Mouse (Mus musculus) heart, embryonic 12.5 days (tissue): ENCODE results near the gene Timm22. TPM values are rescaled to one million over a fixed set of nuclear protein-coding genes. Genes with fewer than 3 reads are reported as not detected.

Experiments
- ATAC-seq: fragments of 200-750 bp; cut with Nextera tagmentation; 2 replicates; pipeline ENCODE4 v1.8.0; 2017; ENCODE audit warnings: moderate TSS enrichment, moderate library complexity; ENCODE audit not compliant: insufficient number of reproducible peaks, low FRiP score
- H3K27ac ChIP-seq: fragments of 300-500 bp; sonication (generic); 2 replicates; pipeline ENCODE4 v1.5.1; 2016; ENCODE audit warnings: mild to moderate bottlenecking, moderate library complexity; ENCODE audit not compliant: poor library complexity, severe bottlenecking
- H3K27me3 ChIP-seq: fragments of 300-500 bp; sonication (generic); replicated peaks from 2 replicates; pipeline ENCODE4 v1.6.1; 2016; ENCODE audit warnings: mild to moderate bottlenecking, moderate library complexity
- H3K36me3 ChIP-seq: fragments of 300-500 bp; sonication (generic); 2 replicates; pipeline ENCODE4 v1.6.1; 2016; ENCODE audit warnings: mild to moderate bottlenecking, moderate library complexity
- H3K4me1 ChIP-seq: fragments of 300-500 bp; sonication (generic); replicated peaks from 2 replicates; pipeline ENCODE4 v1.6.1; 2016; ENCODE audit warnings: mild to moderate bottlenecking
- H3K4me2 ChIP-seq: fragments of 300-500 bp; sonication (generic); 2 replicates; pipeline ENCODE4 v1.6.1; 2016; ENCODE audit warnings: mild to moderate bottlenecking, moderate library complexity
- H3K4me3 ChIP-seq: fragments of 300-500 bp; sonication (generic); 2 replicates; pipeline ENCODE4 v1.5.1; 2016; ENCODE audit warnings: mild to moderate bottlenecking
- H3K9ac ChIP-seq: fragments of 300-500 bp; sonication (generic); 2 replicates; pipeline ENCODE4 v1.6.1; 2016; ENCODE audit warnings: mild to moderate bottlenecking, moderate library complexity
- H3K9me3 ChIP-seq: fragments of 300-500 bp; sonication (generic); replicated peaks from 2 replicates; pipeline ENCODE4 v1.6.1; 2016; ENCODE audit warnings: mild to moderate bottlenecking, moderate library complexity
- WGBS: fragments of 180-500 bp; shearing (Covaris S2); methylation state at CpG from one replicate; pipeline ENCODE4 v1.1.7; 2016; 5-methylcytosine and 5-hydroxymethylcytosine counted together
- polyA plus RNA-seq: library from polyadenylated mRNA; unstranded; fragments of >200 nt; fragmentation: Nextera tagmentation; extraction: Ambion mirVana; gene quantifications from 2 replicates; pipeline ENCODE4 v1.2.1, GENCODE M21; 2016

The Timm22 gene
- polyA plus RNA-seq, 1 experiment from 2014 or later: 102 TPM

DNA sequence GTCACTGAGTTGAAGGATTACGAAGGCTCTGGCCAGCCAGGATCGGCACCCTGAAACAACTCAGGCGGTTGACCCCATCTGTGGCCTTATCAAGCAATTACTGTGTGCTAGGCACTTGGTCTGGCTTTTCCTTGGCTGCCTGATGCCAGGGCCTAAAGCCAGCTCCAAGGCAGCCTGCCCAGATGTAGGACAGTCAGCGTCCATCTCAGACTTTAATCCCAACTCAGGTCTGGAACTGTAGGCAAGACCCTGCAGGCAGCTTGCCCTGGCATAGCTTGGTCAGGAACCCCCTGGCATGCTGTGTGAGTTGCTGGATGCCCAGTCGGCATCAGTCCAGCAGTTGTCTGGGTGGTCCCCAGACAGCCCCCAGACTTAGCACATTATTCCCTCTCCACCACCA is 29.3 kb downstream of the Timm22 start:
- ATAC-seq: no peak
- Histone ChIP-seq H3K4me1 (peaks cover 86% of the 10 kb centered on the region), H3K27ac (0 out of 2 replicates have a peak overlapping the region, but pooled peaks have one; percentile 88), H3K4me3 (peak overlapping the region; percentile 51), H3K9ac (peak overlapping the region; percentile 71; the same call in 1 of the 2 replicates), H3K9me3 (no peaks in the 10 kb centered on the region), H3K4me2 (peak overlapping the region; percentile 81), H3K36me3 (peaks cover 5% of the 10 kb centered on the region), H3K27me3 (no peaks in the 10 kb centered on the region)
- WGBS: 78% methylated on average over 5 of the region's 5 CpGs

- 2% methylated on average over 28 of the region's 28 CpGs for WGBS
- Histone ChIP-seq H3K36me3 (peaks cover 5% of the 10 kb centered on the region), H3K4me1 (peaks cover 78% of the 10 kb centered on the region), H3K9ac (peak overlapping the region; percentile 71), H3K4me3 (peak overlapping the region; percentile 51), H3K27me3 (no peaks in the 10 kb centered on the region), H3K27ac (peak overlapping the region; percentile 88), H3K4me2 (peak overlapping the region; percentile 81), H3K9me3 (no peaks in the 10 kb centered on the region)
- peak; percentile 81 for ATAC-seq
Observed at GRCm38 (mm10) chr11:76436864-76437437, 30.2 kb downstream of the Timm22 start.

DNA sequence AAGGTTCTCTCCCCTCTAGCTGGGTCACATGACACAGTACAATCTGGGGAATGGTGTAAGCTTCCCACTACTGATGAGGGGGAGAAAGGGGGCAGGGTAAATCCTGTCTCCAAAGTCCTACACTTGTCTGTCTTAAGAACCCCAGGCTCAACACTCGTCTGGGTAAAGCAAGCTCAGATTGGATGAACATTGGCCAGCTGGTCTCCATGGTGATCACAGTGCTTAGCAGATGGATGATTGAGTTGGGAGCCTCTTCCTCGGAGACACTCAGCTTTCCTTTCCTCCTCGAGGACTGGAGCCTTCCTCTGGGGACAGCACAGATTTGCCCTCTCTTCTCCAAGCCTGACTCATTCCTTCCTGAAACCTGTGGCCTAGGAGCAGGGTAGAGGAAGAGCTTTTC is 32.9 kb downstream of the Timm22 start:
- WGBS: 24% methylated on average over 3 of the region's 3 CpGs
- Histone ChIP-seq H3K4me1 (peaks cover 73% of the 10 kb centered on the region), H3K4me3 (no peak overlapping the region), H3K27me3 (no peaks in the 10 kb centered on the region), H3K9ac (no peak overlapping the region), H3K4me2 (no peak overlapping the region), H3K36me3 (peaks cover 10% of the 10 kb centered on the region), H3K27ac (no peak overlapping the region), H3K9me3 (no peaks in the 10 kb centered on the region)
- no peak for ATAC-seq

DNA sequence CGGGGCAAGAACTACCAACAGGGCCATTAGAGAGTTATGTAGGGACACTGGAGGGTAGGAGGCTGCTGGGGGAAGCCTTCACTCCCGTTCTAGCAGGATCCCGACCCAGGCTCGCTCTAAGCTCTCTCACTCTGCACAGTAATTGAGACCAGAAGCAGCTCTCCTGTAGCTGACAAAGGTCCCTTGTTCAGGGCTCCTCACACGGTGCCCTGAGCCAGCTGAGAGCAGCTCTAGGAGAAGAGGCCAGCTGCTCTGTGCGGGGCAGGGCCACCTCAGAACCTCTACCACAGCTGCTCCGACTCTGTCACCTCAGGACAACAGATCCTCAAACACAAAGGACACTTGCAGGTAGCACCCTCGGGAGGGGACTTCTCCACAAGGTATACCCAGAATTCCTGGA is 38.7 kb downstream of the Timm22 start:
- 60% methylated on average over 8 of the region's 8 CpGs for WGBS
- Histone ChIP-seq H3K9ac (no peak overlapping the region), H3K27me3 (no peaks in the 10 kb centered on the region), H3K27ac (no peak overlapping the region), H3K4me3 (no peak overlapping the region), H3K4me1 (peaks cover 49% of the 10 kb centered on the region), H3K36me3 (peaks cover 21% of the 10 kb centered on the region), H3K4me2 (no peak overlapping the region), H3K9me3 (no peaks in the 10 kb centered on the region)
- no peak for ATAC-seq

- ATAC-seq: 0 out of 2 replicates have a peak, but pooled peaks have one; percentile 23
- Histone ChIP-seq H3K27ac (no peak overlapping the region), H3K4me3 (no peak overlapping the region), H3K27me3 (no peaks in the 10 kb centered on the region), H3K9me3 (no peaks in the 10 kb centered on the region), H3K36me3 (peaks cover 27% of the 10 kb centered on the region), H3K9ac (no peak overlapping the region), H3K4me2 (0 out of 2 replicates have a peak overlapping the region, but pooled peaks have one; percentile 3), H3K4me1 (peaks cover 47% of the 10 kb centered on the region)
- WGBS: 6% methylated on average over 10 of the region's 10 CpGs
Observed at GRCm38 (mm10) chr11:76446251-76446650, 39.5 kb downstream of the Timm22 start.

DNA sequence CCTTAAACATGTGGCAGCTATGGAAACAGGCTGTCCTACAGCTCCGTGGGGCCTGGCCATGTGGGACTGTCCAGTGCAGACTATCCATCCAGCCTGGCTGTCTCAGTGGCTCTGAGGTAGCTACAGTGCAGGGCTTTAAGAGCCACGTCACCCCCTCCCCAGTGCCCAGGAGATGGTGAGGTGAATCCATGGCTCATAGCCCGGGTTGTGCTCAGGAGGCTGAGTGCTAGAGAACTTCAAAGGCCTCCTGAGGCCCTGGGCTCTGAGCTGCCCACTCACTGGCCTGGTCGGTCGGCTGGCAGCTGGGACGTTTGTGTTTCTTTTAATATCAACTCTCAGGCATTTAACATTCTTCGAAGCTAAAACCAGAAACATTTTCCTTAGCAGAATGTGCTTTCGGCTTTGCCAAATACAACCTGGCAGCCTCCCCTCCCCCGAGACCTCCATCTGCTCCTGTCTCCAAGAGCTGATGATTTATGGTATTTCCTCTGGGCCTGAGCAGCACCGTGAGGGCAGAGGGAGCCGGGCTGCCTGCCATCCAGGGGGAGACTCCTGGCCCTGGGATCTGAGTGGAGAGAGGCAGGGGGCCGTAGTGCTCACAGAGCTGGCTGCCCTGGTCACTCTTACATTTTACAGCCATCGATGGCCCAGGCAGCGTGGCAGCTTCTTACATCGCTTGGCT is 42.9 kb downstream of the Timm22 start:
- Histone ChIP-seq H3K9me3 (no peaks in the 10 kb centered on the region), H3K4me2 (no peak overlapping the region), H3K4me3 (no peak overlapping the region), H3K9ac (peak overlapping the region; percentile 33; the same call in 1 of the 2 replicates), H3K36me3 (peaks cover 42% of the 10 kb centered on the region), H3K4me1 (peaks cover 36% of the 10 kb centered on the region), H3K27ac (peak overlapping the region; percentile 61), H3K27me3 (no peaks in the 10 kb centered on the region)
- no peak for ATAC-seq
- 44% methylated on average over 15 of the region's 15 CpGs for WGBS

DNA sequence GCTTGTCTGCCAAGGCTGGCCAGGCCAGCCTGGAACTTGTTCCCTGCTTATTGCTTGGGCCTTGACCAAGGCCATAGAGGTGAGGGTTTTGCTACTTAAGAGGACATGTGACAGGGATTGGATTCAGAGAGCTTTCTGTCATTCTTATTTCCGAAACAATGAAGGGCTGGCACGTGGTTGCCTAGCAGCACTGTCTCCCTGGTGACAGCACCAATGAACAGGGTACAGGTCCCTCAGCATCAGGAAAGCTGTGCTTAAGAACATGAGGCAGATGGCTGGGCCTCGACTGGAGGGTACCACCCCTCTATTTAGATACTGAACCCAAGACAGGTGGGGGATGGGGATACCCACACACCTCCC is 43.4 kb downstream of the Timm22 start:
- no peak for ATAC-seq
- 68% methylated on average over 3 of the region's 3 CpGs for WGBS
- Histone ChIP-seq H3K27ac (peak overlapping the region; percentile 61), H3K4me3 (no peak overlapping the region), H3K9ac (peak overlapping the region; percentile 33; the same call in 1 of the 2 replicates), H3K27me3 (no peaks in the 10 kb centered on the region), H3K4me2 (no peak overlapping the region), H3K4me1 (peaks cover 36% of the 10 kb centered on the region), H3K9me3 (no peaks in the 10 kb centered on the region), H3K36me3 (peaks cover 43% of the 10 kb centered on the region)

GRCm38 (mm10) chr11:76454492-76454891 is 47.7 kb downstream of the Timm22 start:
- peaks cover 23% of the 10 kb centered on the region for H3K4me1 ChIP-seq
- no peak overlapping the region for H3K27ac ChIP-seq
- no peak overlapping the region for H3K4me2 ChIP-seq
- peaks cover 59% of the 10 kb centered on the region for H3K36me3 ChIP-seq
- WGBS: 57% methylated on average over 5 of the region's 5 CpGs
- no peaks in the 10 kb centered on the region for H3K27me3 ChIP-seq
- no peak overlapping the region for H3K4me3 ChIP-seq
- H3K9me3 ChIP-seq: no peaks in the 10 kb centered on the region
- ATAC-seq: no peak
- no peak overlapping the region for H3K9ac ChIP-seq

DNA sequence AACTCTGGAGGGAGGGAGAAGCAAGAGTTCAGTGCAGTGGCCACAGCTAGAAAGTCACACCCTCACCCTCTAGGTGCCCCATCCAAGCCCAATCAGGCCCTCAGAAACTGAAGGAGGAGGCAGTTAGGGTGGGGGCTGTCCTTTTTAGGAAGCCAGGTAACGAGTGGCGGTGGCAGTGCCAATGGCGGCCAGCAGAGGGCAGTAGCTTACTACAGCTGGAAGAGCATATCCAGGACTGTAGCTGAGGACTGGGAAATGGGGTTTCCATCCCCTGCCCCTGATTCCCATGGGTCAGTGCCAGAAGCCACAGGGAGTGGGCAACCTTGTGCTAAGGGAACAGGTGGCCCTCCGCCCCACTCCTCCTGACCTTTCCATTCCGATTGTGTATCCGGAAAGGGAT is 49.5 kb downstream of the Timm22 start:
- Histone ChIP-seq H3K4me3 (no peak overlapping the region), H3K9me3 (no peaks in the 10 kb centered on the region), H3K36me3 (peaks cover 58% of the 10 kb centered on the region), H3K27ac (no peak overlapping the region), H3K27me3 (no peaks in the 10 kb centered on the region), H3K4me1 (peaks cover 14% of the 10 kb centered on the region), H3K9ac (no peak overlapping the region), H3K4me2 (no peak overlapping the region)
- WGBS: 20% methylated on average over 6 of the region's 6 CpGs
- 0 out of 2 replicates have a peak, but pooled peaks have one; percentile 46 for ATAC-seq

DNA sequence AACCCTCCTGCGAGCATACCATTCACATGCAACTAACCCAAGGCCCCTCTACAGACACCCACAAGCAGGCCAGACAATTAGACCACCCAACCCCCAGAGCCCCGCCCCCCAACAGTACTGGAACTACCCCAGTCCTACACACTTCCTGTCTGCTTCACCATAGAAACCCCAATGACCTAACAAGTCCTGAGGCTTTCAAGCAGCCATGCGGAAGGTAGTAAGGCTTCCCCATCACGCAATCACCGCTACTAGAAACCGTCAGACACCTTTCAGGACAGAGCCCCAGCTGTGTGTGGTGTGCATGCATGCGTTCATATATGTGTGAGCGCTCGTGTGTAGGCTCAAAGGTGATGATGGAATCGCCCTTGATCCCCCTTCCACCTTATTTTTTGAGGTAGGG is 50.1 kb downstream of the Timm22 start:
- Histone ChIP-seq H3K9ac (no peak overlapping the region), H3K4me3 (no peak overlapping the region), H3K27ac (no peak overlapping the region), H3K9me3 (no peaks in the 10 kb centered on the region), H3K4me2 (no peak overlapping the region), H3K36me3 (peaks cover 57% of the 10 kb centered on the region), H3K27me3 (no peaks in the 10 kb centered on the region), H3K4me1 (peaks cover 17% of the 10 kb centered on the region)
- ATAC-seq: no peak
- 70% methylated on average over 10 of the region's 10 CpGs for WGBS

- Histone ChIP-seq H3K27ac (no peak overlapping the region), H3K4me2 (no peak overlapping the region), H3K4me3 (no peak overlapping the region), H3K4me1 (peaks cover 21% of the 10 kb centered on the region), H3K9ac (no peak overlapping the region), H3K27me3 (no peaks in the 10 kb centered on the region), H3K36me3 (peaks cover 64% of the 10 kb centered on the region), H3K9me3 (no peaks in the 10 kb centered on the region)
- ATAC-seq: no peak
- 75% methylated on average over 9 of the region's 9 CpGs for WGBS
Observed at GRCm38 (mm10) chr11:76458730-76459129, 52.0 kb downstream of the Timm22 start.
